ENCODE assay signal across 8 mouse cellular contexts in genomic region chr8:123978166-123978838, GRCm38 (mm10). TPM values are rescaled to one million over a fixed set of nuclear protein-coding genes. Genes with fewer than 3 reads are reported as not detected.
DNase-seq lines count a peak whose midpoint lies in the region; ATAC-seq and TF ChIP-seq lines count a peak whose summit lies in the region.

No protein-coding gene starts in this region.

- TF ChIP-seq EP300 in stomach, postnatal 0 days (optimal IDR thresholded peaks at IDR 0.05), result no peak

- H3K9ac ChIP-seq in intestine, embryonic 14.5 days (ENCODE audit: low read length), result peak overlapping the region; percentile 3; the same call in 1 of the 2 replicates
- H3K9ac ChIP-seq in stomach, postnatal 0 days (ENCODE audit: low read length), result no peak overlapping the region
- no peak overlapping the region for H3K9ac ChIP-seq in forebrain, embryonic 16.5 days (replicated peaks; ENCODE audit: low read depth, low read length)

- TF ChIP-seq CTCF in stomach, postnatal 0 days (IDR thresholded peaks at IDR 0.05; ENCODE audit: low read depth), result no peak

- intact Hi-C loops in heart, postnatal 25 days (cut with DNase I), result loop anchor here (2.0 kb wide), 1 partner anchor 30 kb away; the partner anchor contains the start of gene Nup133

- H3K4me3 ChIP-seq in intestine, embryonic 14.5 days (ENCODE audit: low read depth, low read length), result no peak overlapping the region
- no peak overlapping the region for H3K4me3 ChIP-seq in stomach, postnatal 0 days (ENCODE audit: low read depth, low read length)
- no peak overlapping the region for H3K4me3 ChIP-seq in forebrain, embryonic 16.5 days (replicated peaks; ENCODE audit: low read length)

- peaks cover 24% of the 10 kb centered on the region for H3K4me1 ChIP-seq in intestine, embryonic 14.5 days (replicated peaks; ENCODE audit: control insufficient read depth, insufficient read depth, low read length)
- no peaks in the 10 kb centered on the region for H3K4me1 ChIP-seq in stomach, postnatal 0 days (replicated peaks; ENCODE audit: control insufficient read depth, insufficient read depth)
- peaks cover 18% of the 10 kb centered on the region for H3K4me1 ChIP-seq in forebrain, embryonic 16.5 days (replicated peaks; ENCODE audit: control insufficient read depth, insufficient read depth, low read length)

- no peaks in the 10 kb centered on the region for H3K36me3 ChIP-seq in intestine, embryonic 14.5 days (ENCODE audit: control insufficient read depth, insufficient read depth, low read length)
- H3K36me3 ChIP-seq in stomach, postnatal 0 days (ENCODE audit: control insufficient read depth, insufficient read depth, low read length), result no peaks in the 10 kb centered on the region
- H3K36me3 ChIP-seq in forebrain, embryonic 16.5 days (ENCODE audit: control insufficient read depth, insufficient read depth), result no peaks in the 10 kb centered on the region

- peak; percentile 46 to 56 for DNase-seq in heart, adult 18-20 months
- DNase-seq in heart, postnatal 25 days (ENCODE audit: low spot score), result no peak
- DNase-seq in ES-CJ7 (ENCODE audit: low read depth, low spot score), result peak; percentile 50
- DNase-seq in cerebellum, adult 8-10 months, result peak; percentile 22
- DNase-seq in intestine, embryonic 14.5 days (ENCODE audit: low spot score), result peak; percentile 66
- no peak for DNase-seq in stomach, postnatal 0 days (ENCODE audit: low spot score)
- no peak for DNase-seq in spleen, adult 18-20 months

- peak overlapping the region; percentile 67 for H3K27ac ChIP-seq in intestine, embryonic 14.5 days (ENCODE audit: low read depth)
- peak overlapping the region; percentile 65 for H3K27ac ChIP-seq in stomach, postnatal 0 days (replicated peaks)
- H3K27ac ChIP-seq in forebrain, embryonic 16.5 days (ENCODE audit: low read length), result no peak overlapping the region

- ATAC-seq in intestine, embryonic 14.5 days (replicated peaks; ENCODE audit: low FRiP score, low TSS enrichment, low read depth), result no peak
- no peak for ATAC-seq in stomach, postnatal 0 days (ENCODE audit: low FRiP score, low TSS enrichment)
- no peak for ATAC-seq in forebrain, embryonic 16.5 days

- H3K9me3 ChIP-seq in intestine, embryonic 14.5 days (ENCODE audit: control insufficient read depth, low read length), result no peaks in the 10 kb centered on the region
- no peaks in the 10 kb centered on the region for H3K9me3 ChIP-seq in stomach, postnatal 0 days (ENCODE audit: control insufficient read depth, low read length)
- no peaks in the 10 kb centered on the region for H3K9me3 ChIP-seq in forebrain, embryonic 16.5 days (ENCODE audit: control insufficient read depth, low read length)

- WGBS in intestine, embryonic 14.5 days, result 23% methylated on average over 14 of the region's 14 CpGs
- 41% methylated on average over 14 of the region's 14 CpGs for WGBS in stomach, postnatal 0 days
- WGBS in forebrain, embryonic 16.5 days, result 64% methylated on average over 14 of the region's 14 CpGs

- H3K27me3 ChIP-seq in intestine, embryonic 14.5 days (replicated peaks; ENCODE audit: control insufficient read depth, insufficient read depth, low read length), result no peaks in the 10 kb centered on the region
- H3K27me3 ChIP-seq in stomach, postnatal 0 days (ENCODE audit: control insufficient read depth, insufficient read depth, low read length), result no peaks in the 10 kb centered on the region
- no peaks in the 10 kb centered on the region for H3K27me3 ChIP-seq in forebrain, embryonic 16.5 days (replicated peaks; ENCODE audit: control insufficient read depth, insufficient read depth, low read length)

- peak overlapping the region; percentile 30 for H3K4me2 ChIP-seq in intestine, embryonic 14.5 days (ENCODE audit: low read length)
- peak overlapping the region; percentile 14; the same call in 1 of the 2 replicates for H3K4me2 ChIP-seq in stomach, postnatal 0 days (replicated peaks; ENCODE audit: low read depth)
- H3K4me2 ChIP-seq in forebrain, embryonic 16.5 days (ENCODE audit: low read length), result no peak overlapping the region

RNA-seq across cellular contexts. Expression of gene Abcb10, which starts 4.6 kb away (rescaled TPM):
- total RNA-seq in heart, adult 18-20 months (2021), result 10 to 100 TPM; 43.3 to 52.1 TPM
- total RNA-seq in heart, postnatal 25 days (2021), result 10 to 100 TPM; 43.9 to 48.0 TPM
- 20.5 and 22.2 TPM in 2 replicates for polyA plus RNA-seq in intestine, embryonic 14.5 days (2014; fragmentation: Nextera tagmentation; extraction: Ambion mirVana)
- 14.7 and 15.2 TPM in 2 replicates for polyA plus RNA-seq in stomach, postnatal 0 days (2015; fragmentation: Nextera tagmentation; extraction: Ambion mirVana)
- 10.1 and 10.8 TPM in 2 replicates for polyA plus RNA-seq in forebrain, embryonic 16.5 days (2015; fragmentation: Nextera tagmentation; extraction: Ambion mirVana)

RNA-seq across cellular contexts. Expression of gene Nup133, which starts 29.2 kb away (rescaled TPM):
- total RNA-seq in heart, adult 18-20 months (2021), result 10 to 100 TPM; 10.9 to 11.0 TPM
- 10 to 100 TPM in 1 of 2 experiments, 1 to 10 TPM in 1; 9.2 to 11.9 TPM for total RNA-seq in heart, postnatal 25 days (2021)
- 44.3 and 46.6 TPM in 2 replicates for polyA plus RNA-seq in intestine, embryonic 14.5 days (2014; fragmentation: Nextera tagmentation; extraction: Ambion mirVana)
- polyA plus RNA-seq in stomach, postnatal 0 days (2015; fragmentation: Nextera tagmentation; extraction: Ambion mirVana), result 8.2 and 8.5 TPM in 2 replicates
- polyA plus RNA-seq in forebrain, embryonic 16.5 days (2015; fragmentation: Nextera tagmentation; extraction: Ambion mirVana), result 31.5 and 31.8 TPM in 2 replicates

RNA-seq across cellular contexts. Expression of gene Taf5l, which starts 42.9 kb away (rescaled TPM):
- 10 to 100 TPM; 12.1 to 13.5 TPM for total RNA-seq in heart, adult 18-20 months (2021)
- total RNA-seq in heart, postnatal 25 days (2021), result 10 to 100 TPM; 15.0 TPM
- 52.7 and 53.6 TPM in 2 replicates for polyA plus RNA-seq in intestine, embryonic 14.5 days (2014; fragmentation: Nextera tagmentation; extraction: Ambion mirVana)
- 18.0 and 21.0 TPM in 2 replicates for polyA plus RNA-seq in stomach, postnatal 0 days (2015; fragmentation: Nextera tagmentation; extraction: Ambion mirVana)
- 27.1 and 30.0 TPM in 2 replicates for polyA plus RNA-seq in forebrain, embryonic 16.5 days (2015; fragmentation: Nextera tagmentation; extraction: Ambion mirVana)

RNA-seq across cellular contexts. Expression of gene Urb2, which starts 43.0 kb away (rescaled TPM):
- total RNA-seq in heart, adult 18-20 months (2021), result 1 to 10 TPM; 6.7 to 7.2 TPM
- 1 to 10 TPM; 5.4 to 6.1 TPM for total RNA-seq in heart, postnatal 25 days (2021)
- polyA plus RNA-seq in intestine, embryonic 14.5 days (2014; fragmentation: Nextera tagmentation; extraction: Ambion mirVana), result 9.4 and 9.6 TPM in 2 replicates
- polyA plus RNA-seq in stomach, postnatal 0 days (2015; fragmentation: Nextera tagmentation; extraction: Ambion mirVana), result 1.2 and 1.6 TPM in 2 replicates
- polyA plus RNA-seq in forebrain, embryonic 16.5 days (2015; fragmentation: Nextera tagmentation; extraction: Ambion mirVana), result 4.3 and 4.6 TPM in 2 replicates

Comparison
In these comparisons a context has a peak if more than half of its experiments do, and no peak if none do; other contexts are left out.
1. DNase-seq: peak in heart, adult 18-20 months (2 of 2), ES-CJ7 (single experiment), cerebellum, adult 8-10 months (single experiment) and intestine, embryonic 14.5 days (single experiment); none in heart, postnatal 25 days (single experiment), stomach, postnatal 0 days (single experiment) and spleen, adult 18-20 months (0 of 2).